Mouse (Mus musculus) limb, embryonic 14.5 days (tissue): ENCODE data around the gene Olfr887. TPM values are rescaled to one million over a fixed set of nuclear protein-coding genes. Genes with fewer than 3 reads are reported as not detected.

Experiments
- ATAC-seq: fragments of 200-750 bp; cut with Nextera tagmentation; 2 replicates; pipeline ENCODE4 v1.8.0; 2017; ENCODE audit warnings: low read depth, moderate number of reproducible peaks, moderate TSS enrichment; ENCODE audit not compliant: low FRiP score
- DNase-seq: peaks from one replicate; pipeline ENCODE4 v3.0.0-alpha.2; 2015; ENCODE audit warnings: low spot score
- H3K27ac ChIP-seq: fragments of 300-500 bp; sonication (generic); replicated peaks from 2 replicates; pipeline ENCODE4 v1.5.1; 2014; ENCODE audit warnings: low read depth, mild to moderate bottlenecking, low read length, moderate library complexity, mixed read lengths
- H3K27me3 ChIP-seq: fragments of 300-500 bp; sonication (generic); 2 replicates; pipeline ENCODE4 v1.6.1; 2014; ENCODE audit warnings: low read length, mixed read lengths; ENCODE audit not compliant: control insufficient read depth, insufficient read depth
- H3K36me3 ChIP-seq: fragments of 300-500 bp; sonication (generic); 2 replicates; pipeline ENCODE4 v1.6.1; 2014; ENCODE audit warnings: mild to moderate bottlenecking, low read length, moderate library complexity, mixed read lengths; ENCODE audit not compliant: control insufficient read depth, insufficient read depth
- H3K4me1 ChIP-seq: fragments of 300-500 bp; sonication (generic); 2 replicates; pipeline ENCODE4 v1.6.1; 2014; ENCODE audit warnings: antibody characterized with exemption, low read length, mixed read lengths; ENCODE audit not compliant: control insufficient read depth, insufficient read depth
- H3K4me2 ChIP-seq: fragments of 300-500 bp; sonication (generic); replicated peaks from 2 replicates; pipeline ENCODE4 v1.6.1; 2014; ENCODE audit warnings: low read depth, mild to moderate bottlenecking, low read length, moderate library complexity; ENCODE audit not compliant: severe bottlenecking
- H3K4me3 ChIP-seq: fragments of 300-500 bp; sonication (generic); replicated peaks from 2 replicates; pipeline ENCODE4 v1.5.1; 2014; ENCODE audit warnings: low read length
- H3K9ac ChIP-seq: fragments of 300-500 bp; sonication (generic); 2 replicates; pipeline ENCODE4 v1.6.1; 2014; ENCODE audit warnings: mild to moderate bottlenecking, low read depth, low read length, moderate library complexity; ENCODE audit not compliant: severe bottlenecking
- H3K9me3 ChIP-seq: fragments of 300-500 bp; sonication (generic); 2 replicates; pipeline ENCODE4 v1.6.1; 2016; ENCODE audit warnings: low read length; ENCODE audit not compliant: control insufficient read depth
- POLR2A ChIP-seq: fragments of 200-500 bp; IDR thresholded peaks from 2 replicates; pipeline ENCODE4 v1.8.0; 2012; ENCODE audit warnings: inconsistent platforms, mild to moderate bottlenecking, moderate library complexity, borderline replicate concordance; ENCODE audit not compliant: insufficient read depth, insufficient read length; ENCODE audit errors: extremely low read depth
- WGBS: fragments of 180-500 bp; shearing (Covaris S2); extraction: QIAGEN DNeasy Blood & Tissue Kit; methylation state at CpG from one replicate; pipeline ENCODE4 v1.1.7; 2014; 5-methylcytosine and 5-hydroxymethylcytosine counted together
- polyA plus RNA-seq, 2 experiments: library from polyadenylated mRNA; depleted of rRNA in 1 of 2; stranded (reverse) in 1 of 2; unstranded in 1 of 2; fragments of >200 nt; fragmentation: Nextera tagmentation in 1 of 2; extraction: Ambion mirVana in 1 of 2; gene quantifications; 2 replicates each; pipeline versions ENCODE4 v1.2.1 to v1.2.3; 2012 to 2014

The Olfr887 gene
- polyA plus RNA-seq (2012; rRNA removed) (not detected in 2 replicates), polyA plus RNA-seq (2014; fragmentation: Nextera tagmentation; extraction: Ambion mirVana) (not detected in 2 replicates)

DNA sequence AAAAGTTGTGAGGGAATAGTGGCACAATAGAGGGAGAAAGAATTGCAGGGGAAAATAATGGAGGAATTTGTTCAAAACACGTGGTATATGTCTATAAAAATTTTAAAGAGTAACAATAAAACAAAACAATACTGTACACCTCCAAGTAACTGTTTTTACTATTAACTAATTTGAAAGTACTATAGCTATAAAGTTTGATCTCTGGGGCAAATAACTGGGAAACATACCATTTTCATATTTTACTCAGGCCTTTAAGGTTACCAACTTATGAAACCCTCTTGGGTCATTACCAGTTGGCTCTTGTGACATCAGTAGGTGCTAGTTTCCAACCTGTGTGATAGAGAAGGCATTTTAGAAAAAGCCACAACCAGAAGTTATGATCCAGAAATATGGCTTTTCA lies at the start of gene Olfr887:
Gene Olfr887 (plus strand): TSS at position 301 of the 400 bp plus-strand sequence.
- no peaks in the 10 kb centered on the region for H3K27me3 ChIP-seq
- WGBS, result 50% methylated on average over 1 of the region's 1 CpGs
- no peak within 1 kb of the TSS for H3K4me2 ChIP-seq
- H3K4me3 ChIP-seq, result no peak within 1 kb of the TSS
- DNase-seq (no peak), ATAC-seq (no peak)
- H3K27ac ChIP-seq, result no peak within 1 kb of the TSS
- no peak within 1 kb of the TSS for H3K9ac ChIP-seq
- no peaks in the 10 kb centered on the region for H3K4me1 ChIP-seq
- no peaks in the 10 kb centered on the region for H3K9me3 ChIP-seq
- no peak for TF ChIP-seq POLR2A
- no peaks in the 10 kb centered on the region for H3K36me3 ChIP-seq

DNA sequence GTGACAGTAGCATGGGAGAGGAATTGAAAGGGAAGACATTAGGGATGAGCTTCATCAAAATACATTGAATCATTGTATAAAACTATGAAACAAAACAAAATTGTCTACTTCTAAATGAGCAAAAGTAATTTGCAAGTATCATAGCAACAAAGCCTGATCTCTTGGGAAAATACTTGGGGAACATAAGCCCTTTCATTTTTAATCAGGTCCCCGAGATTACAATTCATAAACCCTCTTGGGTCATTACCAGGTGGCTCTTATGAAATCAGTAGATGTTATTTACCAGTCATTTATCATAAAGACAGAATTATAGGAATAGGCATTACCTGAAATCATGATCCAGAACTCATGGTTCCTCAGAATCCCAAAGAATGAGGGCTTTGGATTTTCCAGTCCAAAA lies 37.6 kb upstream of the Olfr887 start, which contains the start of gene Olfr884:
Gene Olfr884 (plus strand): TSS at position 301 of the 400 bp plus-strand sequence.
- H3K4me2 ChIP-seq, result no peak within 1 kb of the TSS
- WGBS, result 56% methylated on average over 1 of the region's 1 CpGs
- DNase-seq (no peak), ATAC-seq (no peak)
- no peaks in the 10 kb centered on the region for H3K4me1 ChIP-seq
- no peaks in the 10 kb centered on the region for H3K9me3 ChIP-seq
- H3K36me3 ChIP-seq, result no peaks in the 10 kb centered on the region
- H3K4me3 ChIP-seq, result no peak within 1 kb of the TSS
- no peaks in the 10 kb centered on the region for H3K27me3 ChIP-seq
- H3K9ac ChIP-seq, result no peak within 1 kb of the TSS
- TF ChIP-seq POLR2A, result no peak
- no peak within 1 kb of the TSS for H3K27ac ChIP-seq

DNA sequence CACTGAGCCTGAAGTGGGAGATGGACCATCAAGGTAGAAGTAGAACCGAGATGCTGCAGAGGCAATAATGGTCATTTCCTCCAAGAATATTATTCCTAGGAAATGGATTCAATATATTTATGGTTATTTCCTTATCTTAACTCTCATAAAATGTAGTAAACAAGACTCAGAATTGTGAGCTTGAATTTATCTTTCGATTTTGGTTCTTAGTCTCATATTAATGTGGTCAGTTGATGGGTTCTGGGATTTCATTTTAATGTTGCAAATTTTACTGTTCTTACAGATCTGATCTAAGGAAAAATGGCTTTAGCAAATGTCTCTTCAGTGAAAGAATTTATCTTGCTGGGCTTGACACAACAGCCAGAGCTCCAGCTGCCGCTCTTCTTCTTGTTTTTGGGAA lies 22.9 kb upstream of the Olfr887 start, which contains the start of gene Olfr885:
Gene Olfr885 (plus strand): TSS at position 301 of the 400 bp plus-strand sequence.
- H3K9me3 ChIP-seq, result no peaks in the 10 kb centered on the region
- no peak within 1 kb of the TSS for H3K4me3 ChIP-seq
- no peak within 1 kb of the TSS for H3K27ac ChIP-seq
- H3K27me3 ChIP-seq, result no peaks in the 10 kb centered on the region
- no peaks in the 10 kb centered on the region for H3K4me1 ChIP-seq
- H3K36me3 ChIP-seq, result no peaks in the 10 kb centered on the region
- H3K9ac ChIP-seq, result no peak within 1 kb of the TSS
- WGBS, result 87% methylated on average over 3 of the region's 3 CpGs
- no peak within 1 kb of the TSS for H3K4me2 ChIP-seq
- no peak for TF ChIP-seq POLR2A
- no peak for DNase-seq
- ATAC-seq, result no peak

DNA sequence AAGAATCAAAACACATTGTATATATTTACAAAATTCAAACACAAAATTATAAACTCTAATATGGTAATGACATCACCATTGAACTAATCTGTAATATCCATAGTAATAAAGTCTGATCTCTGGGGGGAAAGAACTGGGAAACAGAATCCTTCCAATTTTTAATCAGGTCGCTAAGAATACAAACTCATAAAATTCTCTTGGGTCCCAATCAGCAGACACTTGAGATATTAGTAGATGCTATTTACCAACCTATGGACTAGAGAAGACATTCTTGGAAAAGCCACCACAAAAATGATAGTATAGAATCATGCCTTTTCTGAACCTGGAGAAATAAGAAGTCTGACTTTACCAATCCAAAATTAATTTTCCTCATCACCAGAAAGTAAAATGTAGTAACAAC lies 24.0 kb downstream of the Olfr887 start, which contains the start of gene Olfr888:
Gene Olfr888 (plus strand): TSS at position 301 of the 400 bp plus-strand sequence.
- Histone ChIP-seq H3K36me3 (no peaks in the 10 kb centered on the region), H3K9ac (no peak within 1 kb of the TSS), H3K27ac (no peak within 1 kb of the TSS), H3K9me3 (no peaks in the 10 kb centered on the region), H3K27me3 (no peaks in the 10 kb centered on the region), H3K4me2 (no peak within 1 kb of the TSS), H3K4me1 (no peaks in the 10 kb centered on the region), H3K4me3 (no peak within 1 kb of the TSS)
- no peak for ATAC-seq
- 67% methylated on average over 1 of the region's 1 CpGs for WGBS
- TF ChIP-seq POLR2A, result no peak
- no peak for DNase-seq

DNA sequence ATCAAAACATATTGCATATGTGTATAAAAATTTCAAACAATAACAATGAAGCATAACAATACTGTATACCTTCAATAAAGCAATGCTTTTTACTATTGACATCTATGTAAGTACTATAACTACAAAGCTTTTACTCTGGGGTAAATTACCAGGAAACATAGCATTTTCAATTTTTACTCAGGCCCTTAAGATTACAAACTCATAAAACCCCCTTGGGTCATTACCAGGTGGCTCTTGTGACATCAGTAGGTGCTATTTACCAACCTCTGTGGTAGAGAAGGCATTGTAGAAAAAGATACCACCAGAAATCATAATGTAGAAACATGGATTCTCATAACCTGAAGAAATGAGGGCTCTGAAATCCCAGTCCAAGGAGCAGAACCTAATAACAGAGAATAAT lies 31.0 kb downstream of the Olfr887 start, which contains the start of gene Olfr889:
Gene Olfr889 (plus strand): TSS at position 301 of the 400 bp plus-strand sequence.
- no peak for ATAC-seq
- H3K4me3 ChIP-seq, result no peak within 1 kb of the TSS
- H3K4me1 ChIP-seq, result no peaks in the 10 kb centered on the region
- H3K9me3 ChIP-seq, result no peaks in the 10 kb centered on the region
- DNase-seq, result no peak
- H3K36me3 ChIP-seq, result no peaks in the 10 kb centered on the region
- H3K4me2 ChIP-seq, result no peak within 1 kb of the TSS
- no peak for TF ChIP-seq POLR2A
- H3K9ac ChIP-seq, result no peak within 1 kb of the TSS
- no peaks in the 10 kb centered on the region for H3K27me3 ChIP-seq
- H3K27ac ChIP-seq, result no peak within 1 kb of the TSS

Other genes starting within 250 kb of the Olfr887 start
- gene Olfr877, start 229.8 kb upstream of the Olfr887 start, polyA plus RNA-seq (2012; rRNA removed), result not detected in 2 replicates
- gene Olfr877, start 229.8 kb upstream of the Olfr887 start, polyA plus RNA-seq (2014; fragmentation: Nextera tagmentation; extraction: Ambion mirVana), result not detected in 2 replicates
- not detected in 2 replicates for gene Olfr145, start 187.3 kb upstream of the Olfr887 start, polyA plus RNA-seq (2012; rRNA removed)
- gene Olfr145, start 187.3 kb upstream of the Olfr887 start, polyA plus RNA-seq (2014; fragmentation: Nextera tagmentation; extraction: Ambion mirVana), result not detected in 2 replicates
- gene Olfr878, start 166.2 kb upstream of the Olfr887 start, polyA plus RNA-seq (2012; rRNA removed), result not detected in 2 replicates
- not detected in 2 replicates for gene Olfr878, start 166.2 kb upstream of the Olfr887 start, polyA plus RNA-seq (2014; fragmentation: Nextera tagmentation; extraction: Ambion mirVana)
- gene Olfr881, start 92.2 kb upstream of the Olfr887 start, polyA plus RNA-seq (2012; rRNA removed), result not detected in 2 replicates
- not detected in 2 replicates for gene Olfr881, start 92.2 kb upstream of the Olfr887 start, polyA plus RNA-seq (2014; fragmentation: Nextera tagmentation; extraction: Ambion mirVana)
- gene Olfr883, start 58.3 kb upstream of the Olfr887 start, polyA plus RNA-seq (2012; rRNA removed), result not detected in 2 replicates
- gene Olfr883, start 58.3 kb upstream of the Olfr887 start, polyA plus RNA-seq (2014; fragmentation: Nextera tagmentation; extraction: Ambion mirVana), result not detected in 2 replicates
- gene Olfr884, start 37.5 kb upstream of the Olfr887 start, polyA plus RNA-seq (2012; rRNA removed), result not detected in 2 replicates
- not detected in 2 replicates for gene Olfr884, start 37.5 kb upstream of the Olfr887 start, polyA plus RNA-seq (2014; fragmentation: Nextera tagmentation; extraction: Ambion mirVana)
- not detected in 2 replicates for gene Olfr885, start 22.8 kb upstream of the Olfr887 start, polyA plus RNA-seq (2012; rRNA removed)
- not detected in 2 replicates for gene Olfr885, start 22.8 kb upstream of the Olfr887 start, polyA plus RNA-seq (2014; fragmentation: Nextera tagmentation; extraction: Ambion mirVana)
- not detected in 2 replicates for gene Olfr888, start 24.1 kb downstream of the Olfr887 start, polyA plus RNA-seq (2012; rRNA removed)
- not detected in 2 replicates for gene Olfr888, start 24.1 kb downstream of the Olfr887 start, polyA plus RNA-seq (2014; fragmentation: Nextera tagmentation; extraction: Ambion mirVana)
- not detected in 2 replicates for gene Olfr889, start 31.1 kb downstream of the Olfr887 start, polyA plus RNA-seq (2012; rRNA removed)
- gene Olfr889, start 31.1 kb downstream of the Olfr887 start, polyA plus RNA-seq (2014; fragmentation: Nextera tagmentation; extraction: Ambion mirVana), result 0.04 and 0.06 TPM in 2 replicates
- not detected in 2 replicates for gene Olfr890, start 58.4 kb downstream of the Olfr887 start, polyA plus RNA-seq (2012; rRNA removed)
- not detected in 2 replicates for gene Olfr890, start 58.4 kb downstream of the Olfr887 start, polyA plus RNA-seq (2014; fragmentation: Nextera tagmentation; extraction: Ambion mirVana)
- gene Olfr891, start 96.7 kb downstream of the Olfr887 start, polyA plus RNA-seq (2012; rRNA removed), result not detected in 2 replicates
- gene Olfr891, start 96.7 kb downstream of the Olfr887 start, polyA plus RNA-seq (2014; fragmentation: Nextera tagmentation; extraction: Ambion mirVana), result not detected in 2 replicates
- gene Olfr893, start 124.3 kb downstream of the Olfr887 start, polyA plus RNA-seq (2012; rRNA removed), result 0.19 and 0.27 TPM in 2 replicates
- 0.25 TPM in 1 of 2 replicates, not detected in the other for gene Olfr893, start 124.3 kb downstream of the Olfr887 start, polyA plus RNA-seq (2014; fragmentation: Nextera tagmentation; extraction: Ambion mirVana)
- gene Olfr894, start 134.0 kb downstream of the Olfr887 start, polyA plus RNA-seq (2012; rRNA removed), result 0.01 TPM in 1 of 2 replicates, not detected in the other
- not detected in 2 replicates for gene Olfr894, start 134.0 kb downstream of the Olfr887 start, polyA plus RNA-seq (2014; fragmentation: Nextera tagmentation; extraction: Ambion mirVana)
- gene Olfr143, start 168.7 kb downstream of the Olfr887 start, polyA plus RNA-seq (2012; rRNA removed), result 0.03 and 0.04 TPM in 2 replicates
- not detected in 2 replicates for gene Olfr143, start 168.7 kb downstream of the Olfr887 start, polyA plus RNA-seq (2014; fragmentation: Nextera tagmentation; extraction: Ambion mirVana)
- gene Olfr895, start 183.8 kb downstream of the Olfr887 start, polyA plus RNA-seq (2012; rRNA removed), result 0.09 TPM in 1 of 2 replicates, not detected in the other
- gene Olfr895, start 183.8 kb downstream of the Olfr887 start, polyA plus RNA-seq (2014; fragmentation: Nextera tagmentation; extraction: Ambion mirVana), result not detected in 2 replicates
- not detected in 2 replicates for gene Olfr896-ps1, start 207.0 kb downstream of the Olfr887 start, polyA plus RNA-seq (2012; rRNA removed)
- not detected in 2 replicates for gene Olfr896-ps1, start 207.0 kb downstream of the Olfr887 start, polyA plus RNA-seq (2014; fragmentation: Nextera tagmentation; extraction: Ambion mirVana)
- not detected in 2 replicates for gene Olfr25, start 245.0 kb downstream of the Olfr887 start, polyA plus RNA-seq (2012; rRNA removed)
- gene Olfr25, start 245.0 kb downstream of the Olfr887 start, polyA plus RNA-seq (2014; fragmentation: Nextera tagmentation; extraction: Ambion mirVana), result not detected in 2 replicates